Mouse (Mus musculus) liver, embryonic 13.5 days (tissue): ENCODE data around the gene Brk1. TPM values are rescaled to one million over a fixed set of nuclear protein-coding genes. Genes with fewer than 3 reads are reported as not detected.

Experiments used
- ATAC-seq: fragments of 200-750 bp; cut with Nextera tagmentation; 2 replicates; pipeline ENCODE4 v1.8.0; 2017; ENCODE audit warnings: low read depth, mild to moderate bottlenecking, moderate number of reproducible peaks, moderate library complexity
- DNase-seq: peaks from one replicate; pipeline ENCODE4 v3.0.0; 2022
- H3K27ac ChIP-seq: fragments of 300-500 bp; sonication (generic); 2 replicates; pipeline ENCODE4 v1.5.1; 2015; ENCODE audit warnings: moderate library complexity, mild to moderate bottlenecking, inconsistent platforms
- H3K27me3 ChIP-seq: fragments of 300-500 bp; sonication (generic); 2 replicates; pipeline ENCODE4 v1.6.1; 2015; ENCODE audit warnings: mild to moderate bottlenecking, inconsistent platforms
- H3K36me3 ChIP-seq: fragments of 300-500 bp; sonication (generic); 2 replicates; pipeline ENCODE4 v1.6.1; 2015; ENCODE audit warnings: mild to moderate bottlenecking, inconsistent platforms
- H3K4me1 ChIP-seq: fragments of 300-500 bp; sonication (generic); replicated peaks from 2 replicates; pipeline ENCODE4 v1.6.1; 2015; ENCODE audit warnings: inconsistent platforms
- H3K4me2 ChIP-seq: fragments of 300-500 bp; sonication (generic); 2 replicates; pipeline ENCODE4 v1.6.1; 2015; ENCODE audit warnings: inconsistent platforms, mild to moderate bottlenecking, moderate library complexity
- H3K4me3 ChIP-seq: fragments of 300-500 bp; sonication (generic); replicated peaks from 2 replicates; pipeline ENCODE4 v1.5.1; 2015; ENCODE audit warnings: mild to moderate bottlenecking, inconsistent platforms
- H3K9ac ChIP-seq: fragments of 300-500 bp; sonication (generic); 2 replicates; pipeline ENCODE4 v1.6.1; 2015; ENCODE audit warnings: mild to moderate bottlenecking, inconsistent platforms
- H3K9me3 ChIP-seq: fragments of 300-500 bp; sonication (generic); replicated peaks from 2 replicates; pipeline ENCODE4 v1.6.1; 2016; ENCODE audit warnings: inconsistent platforms
- WGBS: fragments of 180-500 bp; shearing (Covaris S2); methylation state at CpG from one replicate; pipeline ENCODE4 v1.1.7; 2015; ENCODE audit not compliant: insufficient replicate concordance; 5-methylcytosine and 5-hydroxymethylcytosine counted together
- polyA plus RNA-seq: library from polyadenylated mRNA; unstranded; fragments of >200 nt; fragmentation: Nextera tagmentation; extraction: Ambion mirVana; gene quantifications from 2 replicates; pipeline ENCODE4 v1.2.1, GENCODE M21; 2015

The Brk1 gene
- polyA plus RNA-seq, 1 experiment from 2014 or later: 101 TPM

- H3K9ac ChIP-seq: no peak overlapping the region
- peak overlapping the region; percentile 62; the same call in 1 of the 2 replicates for H3K27ac ChIP-seq
- peaks cover 4% of the 10 kb centered on the region for H3K9me3 ChIP-seq
- H3K4me1 ChIP-seq: peaks cover 28% of the 10 kb centered on the region
- no peak overlapping the region for H3K4me2 ChIP-seq
- 57% methylated on average over 14 of the region's 14 CpGs for WGBS
- no peak overlapping the region for H3K4me3 ChIP-seq
- no peaks in the 10 kb centered on the region for H3K27me3 ChIP-seq
- ATAC-seq: no peak
- DNase-seq: no peak
- H3K36me3 ChIP-seq: peaks cover 4% of the 10 kb centered on the region; the same call in 1 of the 2 replicates
Observed at GRCm38 (mm10) chr6:113660492-113661352, 56.1 kb downstream of the Brk1 start.

GRCm38 (mm10) chr6:113661353-113662241 is 57.0 kb downstream of the Brk1 start:
- peak; percentile 35; the same call in 1 of the 2 replicates for ATAC-seq
- DNase-seq: no peak
- H3K4me2 ChIP-seq: no peak overlapping the region
- peaks cover 35% of the 10 kb centered on the region for H3K4me1 ChIP-seq
- H3K36me3 ChIP-seq: peaks cover 4% of the 10 kb centered on the region; the same call in 1 of the 2 replicates
- 48% methylated on average over 12 of the region's 12 CpGs for WGBS
- no peak overlapping the region for H3K4me3 ChIP-seq
- no peak overlapping the region; the same call in 1 of the 2 replicates for H3K27ac ChIP-seq
- no peaks in the 10 kb centered on the region for H3K27me3 ChIP-seq
- H3K9me3 ChIP-seq: peaks cover 4% of the 10 kb centered on the region
- no peak overlapping the region for H3K9ac ChIP-seq

- no peak overlapping the region for H3K4me3 ChIP-seq
- peaks cover 4% of the 10 kb centered on the region; the same call in 1 of the 2 replicates for H3K36me3 ChIP-seq
- no peaks in the 10 kb centered on the region for H3K27me3 ChIP-seq
- H3K9ac ChIP-seq: no peak overlapping the region
- peaks cover 4% of the 10 kb centered on the region for H3K9me3 ChIP-seq
- DNase-seq: no peak
- no peak overlapping the region for H3K4me2 ChIP-seq
- no peak for ATAC-seq
- 85% methylated on average over 8 of the region's 8 CpGs for WGBS
- H3K27ac ChIP-seq: no peak overlapping the region
- H3K4me1 ChIP-seq: peaks cover 41% of the 10 kb centered on the region
Observed at GRCm38 (mm10) chr6:113662964-113663700, 58.6 kb downstream of the Brk1 start.

- 70% methylated on average over 7 of the region's 7 CpGs for whole genome bisulfite sequencing
- Histone ChIP-seq H3K9ac (no peak overlapping the region), H3K4me2 (no peak overlapping the region)
Observed at GRCm38 (mm10) chr6:113664305-113664704, 59.7 kb downstream of the Brk1 start.

More at GRCm38 (mm10) chr6:113664305-113664704, 59.7 kb downstream of the Brk1 start:
- ATAC-seq (no peak), DNase-seq (no peak)
- Histone ChIP-seq H3K4me3 (no peak overlapping the region), H3K36me3 (peaks cover 4% of the 10 kb centered on the region; the same call in 1 of the 2 replicates), H3K27ac (no peak overlapping the region), H3K9me3 (peaks cover 4% of the 10 kb centered on the region), H3K27me3 (no peaks in the 10 kb centered on the region), H3K4me1 (peaks cover 48% of the 10 kb centered on the region)

Other genes with a start within 250 kb of the Brk1 start
- 22.6 TPM in 2 replicates for gene Tada3, start 226.9 kb upstream of the Brk1 start, polyA plus RNA-seq
- gene Arpc4, start 226.7 kb upstream of the Brk1 start, polyA plus RNA-seq: 262 and 272 TPM in 2 replicates
- gene Ttll3, start 215.5 kb upstream of the Brk1 start, polyA plus RNA-seq: 0.62 and 0.85 TPM in 2 replicates
- gene Rpusd3, start 185.4 kb upstream of the Brk1 start, polyA plus RNA-seq: 13.4 and 19.2 TPM in 2 replicates
- 0.10 TPM in 1 of 2 replicates, not detected in the other for gene Cidec, start 169.0 kb upstream of the Brk1 start, polyA plus RNA-seq
- gene Jagn1, start 162.2 kb upstream of the Brk1 start, polyA plus RNA-seq: 51.8 and 53.3 TPM in 2 replicates
- 0.16 and 0.20 TPM in 2 replicates for gene Il17re, start 146.3 kb upstream of the Brk1 start, polyA plus RNA-seq
- 5.3 and 6.2 TPM in 2 replicates for gene Il17rc, start 133.3 kb upstream of the Brk1 start, polyA plus RNA-seq
- 7.4 and 8.0 TPM in 2 replicates for gene Creld1, start 121.5 kb upstream of the Brk1 start, polyA plus RNA-seq
- 0.07 TPM in 2 replicates for gene Prrt3, start 102.8 kb upstream of the Brk1 start, polyA plus RNA-seq
- 47.5 and 54.9 TPM in 2 replicates for gene Emc3, start 73.1 kb upstream of the Brk1 start, polyA plus RNA-seq
- 9.7 and 11.0 TPM in 2 replicates for gene Fancd2, start 73.1 kb upstream of the Brk1 start, polyA plus RNA-seq
- 0.09 TPM in 1 of 2 replicates, not detected in the other for gene Fancd2os, start 4.1 kb upstream of the Brk1 start, polyA plus RNA-seq
- 7.8 and 9.4 TPM in 2 replicates for gene Vhl, start 19.2 kb downstream of the Brk1 start, polyA plus RNA-seq
- 12.1 and 14.9 TPM in 2 replicates for gene Irak2, start 33.7 kb downstream of the Brk1 start, polyA plus RNA-seq
- 0.94 and 1.0 TPM in 2 replicates for gene Tatdn2, start 92.3 kb downstream of the Brk1 start, polyA plus RNA-seq
- not detected in 2 replicates for gene Ghrl, start 115.1 kb downstream of the Brk1 start, polyA plus RNA-seq
- gene Sec13, start 136.0 kb downstream of the Brk1 start, polyA plus RNA-seq: 147 and 150 TPM in 2 replicates